Mouse (Mus musculus) stomach, postnatal 0 days (tissue): ENCODE results near the gene Rcor1.

ENCODE experiments used
- CTCF ChIP-seq: IDR thresholded peaks from 2 replicates; pipeline ENCODE4 v1.5.1; 2016; ENCODE audit warnings: antibody characterized with exemption, low read depth, mild to moderate bottlenecking, moderate library complexity
- EP300 ChIP-seq: optimal IDR thresholded peaks from 2 replicates; pipeline ENCODE3; 2016; ENCODE audit warnings: antibody characterized with exemption

DNA sequence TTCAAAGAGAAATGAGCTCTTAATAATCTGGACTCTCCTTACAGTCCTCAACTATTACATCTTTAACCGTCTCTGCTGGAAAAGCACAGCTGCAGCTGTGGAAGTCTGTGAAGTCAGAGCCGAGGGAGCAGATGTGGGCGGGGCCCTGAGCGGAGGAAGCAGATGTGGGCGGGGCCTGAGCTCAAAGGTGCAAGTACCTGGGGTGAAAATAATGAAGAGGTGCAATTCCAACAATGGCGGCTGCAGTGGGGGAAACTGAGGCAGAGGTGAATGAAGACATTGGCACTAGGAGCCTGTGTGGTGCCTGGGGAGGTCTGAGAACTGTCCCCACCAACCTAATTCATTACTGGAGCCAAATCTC is 111.1 kb downstream of the Rcor1 start:
- no peak for TF ChIP-seq CTCF
- TF ChIP-seq EP300, result no peak
